Mouse (Mus musculus): Measurements from ENCODE around the gene 4930548H24Rik. TPM values are rescaled to one million over a fixed set of nuclear protein-coding genes. Genes with fewer than 3 reads are reported as not detected.

The 4930548H24Rik gene
- not detected in 2 replicates for polyA plus RNA-seq (2016; fragmentation: Nextera tagmentation; extraction: Ambion mirVana)

- 93% methylated on average over 3 of the region's 3 CpGs for WGBS
- no peaks in the 10 kb centered on the region for H3K4me1 ChIP-seq
- no peaks in the 10 kb centered on the region for H3K27me3 ChIP-seq (ENCODE audit: insufficient read depth, poor library complexity, severe bottlenecking)
- no peak within 1 kb of the TSS for H3K27ac ChIP-seq
- DNase-seq (ENCODE audit: low spot score): no peak
- no peak within 1 kb of the TSS for H3K4me3 ChIP-seq
- H3K36me3 ChIP-seq: peaks cover 27% of the 10 kb centered on the region
- no peaks in the 10 kb centered on the region for H3K9me3 ChIP-seq
These were observed at the start of gene 4930548H24Rik for GRCm38 (mm10) chr5:31485440-31485839. Gene 4930548H24Rik, plus strand, starts transcription at chr5:31485740.

GRCm38 (mm10) chr5:31451336-31451735 is 34.2 kb upstream of the 4930548H24Rik start:
- Histone ChIP-seq H3K27me3 (ENCODE audit: insufficient read depth, poor library complexity, severe bottlenecking) (no peaks in the 10 kb centered on the region), H3K4me1 (peaks cover 13% of the 10 kb centered on the region), H3K4me3 (no peak overlapping the region), H3K27ac (no peak overlapping the region), H3K9me3 (no peaks in the 10 kb centered on the region), H3K36me3 (no peaks in the 10 kb centered on the region)
- DNase-seq (ENCODE audit: low spot score): no peak
- WGBS: 80% methylated on average over 2 of the region's 2 CpGs

- Histone ChIP-seq H3K4me1 (peaks cover 13% of the 10 kb centered on the region), H3K27ac (peak within 1 kb of the TSS; percentile 81), H3K9me3 (no peaks in the 10 kb centered on the region), H3K4me3 (peak within 1 kb of the TSS; percentile 62), H3K27me3 (ENCODE audit: insufficient read depth, poor library complexity, severe bottlenecking) (no peaks in the 10 kb centered on the region), H3K36me3 (no peaks in the 10 kb centered on the region)
- peak; percentile 99 for DNase-seq (ENCODE audit: low spot score)
- WGBS: 6% methylated on average over 23 of the region's 23 CpGs
These were observed 33.5 kb upstream of the 4930548H24Rik start, which contains the start of gene Zfp512 for GRCm38 (mm10) chr5:31451878-31452561. Gene Zfp512, plus strand, starts transcription at chr5:31452431.

GRCm38 (mm10) chr5:31452562-31452878 is 33.0 kb upstream of the 4930548H24Rik start:
- no peak for DNase-seq (ENCODE audit: low spot score)
- Histone ChIP-seq H3K4me1 (peaks cover 13% of the 10 kb centered on the region), H3K36me3 (no peaks in the 10 kb centered on the region), H3K27ac (peak overlapping the region; percentile 81), H3K27me3 (ENCODE audit: insufficient read depth, poor library complexity, severe bottlenecking) (no peaks in the 10 kb centered on the region), H3K4me3 (peak overlapping the region; percentile 62), H3K9me3 (no peaks in the 10 kb centered on the region)
- WGBS: 0% methylated on average over 11 of the region's 11 CpGs

GRCm38 (mm10) chr5:31452886-31453410 is 32.6 kb upstream of the 4930548H24Rik start:
- H3K27ac ChIP-seq: peak overlapping the region; percentile 81
- 15% methylated on average over 7 of the region's 7 CpGs for WGBS
- no peak for DNase-seq (ENCODE audit: low spot score)
- H3K27me3 ChIP-seq (ENCODE audit: insufficient read depth, poor library complexity, severe bottlenecking): no peaks in the 10 kb centered on the region
- no peaks in the 10 kb centered on the region for H3K9me3 ChIP-seq
- H3K4me3 ChIP-seq: peak overlapping the region; percentile 62
- H3K4me1 ChIP-seq: peaks cover 13% of the 10 kb centered on the region
- no peaks in the 10 kb centered on the region for H3K36me3 ChIP-seq

GRCm38 (mm10) chr5:31467798-31468197 is 17.7 kb upstream of the 4930548H24Rik start:
- Histone ChIP-seq H3K36me3 (peaks cover 69% of the 10 kb centered on the region), H3K9me3 (no peaks in the 10 kb centered on the region), H3K4me3 (no peak overlapping the region), H3K27me3 (ENCODE audit: insufficient read depth, poor library complexity, severe bottlenecking) (no peaks in the 10 kb centered on the region), H3K27ac (no peak overlapping the region), H3K4me1 (no peaks in the 10 kb centered on the region)
- WGBS: 93% methylated on average over 3 of the region's 3 CpGs
- DNase-seq (ENCODE audit: low spot score): no peak

- DNase-seq (ENCODE audit: low spot score): no peak
- H3K9me3 ChIP-seq: no peaks in the 10 kb centered on the region
- no peak overlapping the region for H3K4me3 ChIP-seq
- 89% methylated on average over 6 of the region's 6 CpGs for WGBS
- peaks cover 88% of the 10 kb centered on the region for H3K36me3 ChIP-seq
- H3K4me1 ChIP-seq: no peaks in the 10 kb centered on the region
- no peaks in the 10 kb centered on the region for H3K27me3 ChIP-seq (ENCODE audit: insufficient read depth, poor library complexity, severe bottlenecking)
- H3K27ac ChIP-seq: no peak overlapping the region
These were observed 15.8 kb upstream of the 4930548H24Rik start for GRCm38 (mm10) chr5:31469711-31470110.

- DNase-seq (ENCODE audit: low spot score): no peak
These were observed 15.2 kb upstream of the 4930548H24Rik start for GRCm38 (mm10) chr5:31470334-31470733.

GRCm38 (mm10) chr5:31480536-31480935 is 5.0 kb upstream of the 4930548H24Rik start:
- Histone ChIP-seq H3K9me3 (no peaks in the 10 kb centered on the region), H3K4me3 (no peak overlapping the region), H3K36me3 (peaks cover 76% of the 10 kb centered on the region), H3K27ac (no peak overlapping the region), H3K27me3 (ENCODE audit: insufficient read depth, poor library complexity, severe bottlenecking) (no peaks in the 10 kb centered on the region), H3K4me1 (no peaks in the 10 kb centered on the region)
- DNase-seq (ENCODE audit: low spot score): no peak
- WGBS: 92% methylated on average over 4 of the region's 4 CpGs

More at GRCm38 (mm10) chr5:31470334-31470733, 15.2 kb upstream of the 4930548H24Rik start:
- Histone ChIP-seq H3K36me3 (peaks cover 91% of the 10 kb centered on the region), H3K27ac (no peak overlapping the region), H3K9me3 (no peaks in the 10 kb centered on the region), H3K4me1 (no peaks in the 10 kb centered on the region), H3K27me3 (ENCODE audit: insufficient read depth, poor library complexity, severe bottlenecking) (no peaks in the 10 kb centered on the region), H3K4me3 (no peak overlapping the region)
- WGBS: 66% methylated on average over 7 of the region's 7 CpGs

- DNase-seq (ENCODE audit: low spot score): no peak
- Histone ChIP-seq H3K27me3 (ENCODE audit: insufficient read depth, poor library complexity, severe bottlenecking) (no peaks in the 10 kb centered on the region), H3K4me1 (no peaks in the 10 kb centered on the region), H3K36me3 (0 out of 2 replicates have a peak, but pooled peaks cover 5% of the 10 kb centered on the region), H3K4me3 (no peak overlapping the region), H3K27ac (no peak overlapping the region), H3K9me3 (no peaks in the 10 kb centered on the region)
- 88% methylated on average over 3 of the region's 3 CpGs for WGBS
These were observed 2.3 kb downstream of the 4930548H24Rik start for GRCm38 (mm10) chr5:31487889-31488288.

GRCm38 (mm10) chr5:31489116-31489769 is 3.7 kb downstream of the 4930548H24Rik start:
- 0 out of 2 replicates have a peak, but pooled peaks cover 4% of the 10 kb centered on the region for H3K36me3 ChIP-seq
- H3K9me3 ChIP-seq: no peaks in the 10 kb centered on the region
- DNase-seq (ENCODE audit: low spot score): no peak
- H3K4me1 ChIP-seq: no peaks in the 10 kb centered on the region
- no peak overlapping the region for H3K27ac ChIP-seq
- H3K4me3 ChIP-seq: no peak overlapping the region
- WGBS: 66% methylated on average over 7 of the region's 7 CpGs
- no peaks in the 10 kb centered on the region for H3K27me3 ChIP-seq (ENCODE audit: insufficient read depth, poor library complexity, severe bottlenecking)

- no peak overlapping the region for H3K4me3 ChIP-seq
- 63% methylated on average over 1 of the region's 1 CpGs for WGBS
- no peaks in the 10 kb centered on the region for H3K9me3 ChIP-seq
- H3K27me3 ChIP-seq (ENCODE audit: insufficient read depth, poor library complexity, severe bottlenecking): no peaks in the 10 kb centered on the region
- peaks cover 10% of the 10 kb centered on the region for H3K36me3 ChIP-seq
- peaks cover 10% of the 10 kb centered on the region for H3K4me1 ChIP-seq
- no peak for DNase-seq (ENCODE audit: low spot score)
- H3K27ac ChIP-seq: no peak overlapping the region
These were observed 6.5 kb downstream of the 4930548H24Rik start for GRCm38 (mm10) chr5:31492031-31492430.
